Mouse (Mus musculus) embryo, embryonic 10.5 days (tissue): ENCODE measurements around the gene Dvl3.

Experiments used
- DNase-seq: peaks from one replicate; pipeline ENCODE4 v3.0.0-alpha.2; 2015; ENCODE audit warnings: low spot score

The Dvl3 gene

GRCm38 (mm10) chr16:20547423-20547822, 30.6 kb downstream of the Dvl3 start:
- no peak for DNase-seq

GRCm38 (mm10) chr16:20548096-20548948, 31.5 kb downstream of the Dvl3 start, which contains the start of gene Abcf3:
TSS of gene Abcf3 (plus strand) at chr16:20548577.
- peak; percentile 100 for DNase-seq

- DNase-seq: no peak
These were observed 32.4 kb downstream of the Dvl3 start for GRCm38 (mm10) chr16:20549161-20549560.

- DNase-seq: no peak
These were observed 34.9 kb downstream of the Dvl3 start for GRCm38 (mm10) chr16:20551691-20552090.

GRCm38 (mm10) chr16:20552594-20552993, 35.8 kb downstream of the Dvl3 start:
- no peak for DNase-seq

GRCm38 (mm10) chr16:20555000-20555399, 38.2 kb downstream of the Dvl3 start:
- no peak for DNase-seq

- DNase-seq: no peak
These were observed 40.6 kb downstream of the Dvl3 start for GRCm38 (mm10) chr16:20557381-20557780.

- DNase-seq: no peak
These were observed 48.3 kb downstream of the Dvl3 start for GRCm38 (mm10) chr16:20565075-20565474.
